ENCODE assay signal across 14 mouse cellular contexts in genomic region chr11:65597298-65598076, GRCm38 (mm10).
"Had no signal": no experiment of that assay in that cellular context is flagged by ENCODE, and none has a peak within 500 bp of the region (broad histone marks: within the 10 kb centered on the region; RNA-seq: fewer than 3 reads in every experiment).

No protein-coding gene starts in this region.

- H3K27me3 ChIP-seq: limb, embryonic 15.5 days; liver, embryonic 12.5 days; neural tube, embryonic 15.5 days had no signal

- DNase-seq: kidney, adult 9 months; kidney, postnatal 36 days; layer of hippocampus, adult 9-11 months; lung, embryonic 14.5 days; lung, postnatal 10 days; lung, postnatal 4 days; midbrain, embryonic 14.5 days; thymus, postnatal 14 days had no signal

- H3K9me3 ChIP-seq: limb, embryonic 15.5 days; liver, embryonic 12.5 days; midbrain, embryonic 10.5 days; neural tube, embryonic 15.5 days had no signal

- H3K27ac ChIP-seq: kidney, postnatal 0 days; limb, embryonic 15.5 days; liver, embryonic 12.5 days; midbrain, embryonic 10.5 days; neural tube, embryonic 15.5 days had no signal

- ATAC-seq: liver, embryonic 12.5 days had no signal

- H3K36me3 ChIP-seq: limb, embryonic 15.5 days; liver, embryonic 12.5 days; midbrain, embryonic 10.5 days; neural tube, embryonic 15.5 days had no signal

- H3K9ac ChIP-seq: limb, embryonic 15.5 days; liver, embryonic 12.5 days; lung, embryonic 14.5 days; neural tube, embryonic 15.5 days had no signal

- H3K4me2 ChIP-seq: limb, embryonic 15.5 days; liver, embryonic 12.5 days; lung, embryonic 14.5 days; neural tube, embryonic 15.5 days had no signal

- H3K4me1 ChIP-seq: limb, embryonic 15.5 days; liver, embryonic 12.5 days; midbrain, embryonic 10.5 days; neural tube, embryonic 15.5 days had no signal

- H3K4me3 ChIP-seq: limb, embryonic 15.5 days; liver, embryonic 12.5 days; midbrain, embryonic 10.5 days; myocyte; neural tube, embryonic 15.5 days had no signal
